In genomic region chr5:100663011-100663410, GRCm38 (mm10) we compare ENCODE assay signal across 19 mouse cellular contexts. TPM values are rescaled to one million over a fixed set of nuclear protein-coding genes. Genes with fewer than 3 reads are reported as not detected.
DNase-seq lines count a peak whose midpoint lies in the region; TF ChIP-seq lines count a peak whose summit lies in the region.
"Had no signal": no experiment of that assay in that cellular context is flagged by ENCODE, and none has a peak within 500 bp of the region (broad histone marks: within the 10 kb centered on the region; RNA-seq: fewer than 3 reads in every experiment).

No protein-coding gene starts in this region.

- intact Hi-C loops in gastrocnemius, adult 2 months (cut with DNase I) = loop anchor here (5.0 kb wide), 1 partner anchor 116 kb away; no protein-coding TSS in a partner anchor

- DNase-seq in layer of hippocampus, adult 9-11 months = peak; percentile 59
- DNase-seq in layer of hippocampus, adult 11-12 months (ENCODE audit: low spot score) = no peak
- peak; percentile 91 for DNase-seq in A20 (ENCODE audit: low read depth, low spot score)
- peak; percentile 23 for DNase-seq in brain, adult 2 months (ENCODE audit: low read depth, low spot score)
- DNase-seq in monocyte, adult 2 months (ENCODE audit: low read depth in 1 of 2, low spot score in 2 of 2) = peak; percentile 62 to 64
- DNase-seq in retina, postnatal 1 day = no peak
- no peak for DNase-seq in gastrocnemius, adult 2 months
- no peak for DNase-seq in adrenal gland, postnatal 10 days
- DNase-seq: cerebellum, adult 11 months; cerebellum, postnatal 25 days; kidney, postnatal 4 days; left cerebral cortex, postnatal 4 days; right cerebral cortex, postnatal 25 days; thymus, adult 18-20 months had no signal

- no peak for TF ChIP-seq CTCF in gastrocnemius, adult 2 months (IDR thresholded peaks at IDR 0.05)

- H3K27ac ChIP-seq in gastrocnemius, adult 2 months = no peak overlapping the region
- H3K27ac ChIP-seq: embryonic facial prominence, embryonic 10.5 days; forebrain, embryonic 15.5 days; heart, embryonic 15.5 days; hindbrain, embryonic 10.5 days; liver, embryonic 14.5 days had no signal

- no peak overlapping the region for H3K4me3 ChIP-seq in gastrocnemius, adult 2 months
- H3K4me3 ChIP-seq: embryonic facial prominence, embryonic 10.5 days; forebrain, embryonic 15.5 days; heart, embryonic 15.5 days; hindbrain, embryonic 10.5 days had no signal

RNA-seq across cellular contexts. Expression of gene Coq2, which starts 11.9 kb away (rescaled TPM):
- total RNA-seq in gastrocnemius, adult 2 months (2021) = 10 to 100 TPM; 72.2 to 74.6 TPM
- 10 to 100 TPM; 55.3 to 66.0 TPM for total RNA-seq in adrenal gland, postnatal 10 days (2021)

RNA-seq across cellular contexts. Expression of gene Hpse, which starts 56.5 kb away (rescaled TPM):
- under 1 TPM; 0.20 to 0.45 TPM for total RNA-seq in gastrocnemius, adult 2 months (2021)
- total RNA-seq in adrenal gland, postnatal 10 days (2021) = 1 to 10 TPM; 1.9 to 2.5 TPM

Comparison
In these comparisons a context has a peak if more than half of its experiments do, and no peak if none do; other contexts are left out.
1. DNase-seq: peak in layer of hippocampus, adult 9-11 months (single experiment), A20 (single experiment), brain, adult 2 months (single experiment) and monocyte, adult 2 months (2 of 2); none in layer of hippocampus, adult 11-12 months (single experiment), retina, postnatal 1 day (single experiment), gastrocnemius, adult 2 months (single experiment) and adrenal gland, postnatal 10 days (single experiment).